Mouse (Mus musculus): ENCODE measurements around the gene 4931422A03Rik. TPM values are rescaled to one million over a fixed set of nuclear protein-coding genes. Genes with fewer than 3 reads are reported as not detected.

The 4931422A03Rik gene
- polyA plus RNA-seq, 1 experiment from 2014 or later = 2.4 TPM

GRCm38 (mm10) chr2:103941085-103941484 is 87.1 kb downstream of the 4931422A03Rik start:
- Histone ChIP-seq H3K27ac (replicated peaks) (no peak overlapping the region), H3K9ac (no peak overlapping the region), H3K36me3 (no peaks in the 10 kb centered on the region), H3K4me3 (no peak overlapping the region), H3K4me1 (replicated peaks) (peaks cover 12% of the 10 kb centered on the region; the same call in 1 of the 2 replicates), H3K4me2 (no peak overlapping the region), H3K27me3 (no peaks in the 10 kb centered on the region), H3K9me3 (no peaks in the 10 kb centered on the region)
- 74% methylated on average over 3 of the region's 3 CpGs for WGBS
- no peak for ATAC-seq (ENCODE audit: low read depth)

- H3K36me3 ChIP-seq = no peaks in the 10 kb centered on the region
- no peak overlapping the region for H3K27ac ChIP-seq (replicated peaks)
- H3K4me2 ChIP-seq = no peak overlapping the region
- H3K9ac ChIP-seq = no peak overlapping the region
- H3K27me3 ChIP-seq = no peaks in the 10 kb centered on the region
- 0 out of 2 replicates have a peak, but pooled peaks cover 10% of the 10 kb centered on the region for H3K4me1 ChIP-seq (replicated peaks)
- ATAC-seq (ENCODE audit: low read depth) = no peak
- H3K9me3 ChIP-seq = no peaks in the 10 kb centered on the region
- no peak overlapping the region for H3K4me3 ChIP-seq
These were observed 89.2 kb downstream of the 4931422A03Rik start for GRCm38 (mm10) chr2:103939003-103939402.

GRCm38 (mm10) chr2:103938573-103938972 is 89.6 kb downstream of the 4931422A03Rik start:
- H3K4me3 ChIP-seq = no peak overlapping the region
- H3K9me3 ChIP-seq = no peaks in the 10 kb centered on the region
- H3K27ac ChIP-seq (replicated peaks) = no peak overlapping the region
- no peaks in the 10 kb centered on the region for H3K36me3 ChIP-seq
- ATAC-seq (ENCODE audit: low read depth) = no peak
- no peak overlapping the region for H3K4me2 ChIP-seq
- no peak overlapping the region for H3K9ac ChIP-seq
- 0 out of 2 replicates have a peak, but pooled peaks cover 10% of the 10 kb centered on the region for H3K4me1 ChIP-seq (replicated peaks)
- WGBS = 80% methylated on average over 1 of the region's 1 CpGs
- no peaks in the 10 kb centered on the region for H3K27me3 ChIP-seq

- Histone ChIP-seq H3K27ac (replicated peaks) (no peak overlapping the region), H3K27me3 (no peaks in the 10 kb centered on the region), H3K4me3 (no peak overlapping the region), H3K9me3 (no peaks in the 10 kb centered on the region), H3K4me2 (no peak overlapping the region), H3K9ac (no peak overlapping the region), H3K4me1 (replicated peaks) (peaks cover 11% of the 10 kb centered on the region; the same call in 1 of the 2 replicates), H3K36me3 (no peaks in the 10 kb centered on the region)
- ATAC-seq (ENCODE audit: low read depth) = no peak
- WGBS = 88% methylated on average over 2 of the region's 2 CpGs
These were observed 90.5 kb downstream of the 4931422A03Rik start for GRCm38 (mm10) chr2:103937670-103938069.

GRCm38 (mm10) chr2:103936666-103937065 is 91.5 kb downstream of the 4931422A03Rik start:
- Histone ChIP-seq H3K4me2 (no peak overlapping the region), H3K4me1 (replicated peaks) (peaks cover 16% of the 10 kb centered on the region), H3K27me3 (no peaks in the 10 kb centered on the region), H3K9ac (no peak overlapping the region), H3K4me3 (no peak overlapping the region), H3K27ac (replicated peaks) (no peak overlapping the region), H3K36me3 (no peaks in the 10 kb centered on the region), H3K9me3 (no peaks in the 10 kb centered on the region)
- no peak for ATAC-seq (ENCODE audit: low read depth)
- WGBS = 86% methylated on average over 2 of the region's 2 CpGs

- WGBS = 48% methylated on average over 10 of the region's 10 CpGs
- no peak overlapping the region for H3K4me3 ChIP-seq
- no peaks in the 10 kb centered on the region for H3K27me3 ChIP-seq
- H3K4me2 ChIP-seq = no peak overlapping the region
- no peak overlapping the region for H3K9ac ChIP-seq
- H3K36me3 ChIP-seq = no peaks in the 10 kb centered on the region
- no peak overlapping the region for H3K27ac ChIP-seq (replicated peaks)
- ATAC-seq (ENCODE audit: low read depth) = no peak
- peaks cover 24% of the 10 kb centered on the region for H3K4me1 ChIP-seq (replicated peaks)
- H3K9me3 ChIP-seq = no peaks in the 10 kb centered on the region
These were observed 92.3 kb downstream of the 4931422A03Rik start for GRCm38 (mm10) chr2:103935691-103936435.

GRCm38 (mm10) chr2:103934670-103935069 is 93.5 kb downstream of the 4931422A03Rik start:
- Histone ChIP-seq H3K27ac (replicated peaks) (no peak overlapping the region), H3K9ac (no peak overlapping the region), H3K27me3 (no peaks in the 10 kb centered on the region), H3K4me3 (no peak overlapping the region), H3K36me3 (no peaks in the 10 kb centered on the region), H3K4me1 (replicated peaks) (peaks cover 35% of the 10 kb centered on the region), H3K9me3 (no peaks in the 10 kb centered on the region), H3K4me2 (no peak overlapping the region)
- 85% methylated on average over 3 of the region's 3 CpGs for WGBS
- no peak for ATAC-seq (ENCODE audit: low read depth)

- H3K4me1 ChIP-seq (replicated peaks) = peaks cover 38% of the 10 kb centered on the region
- H3K9me3 ChIP-seq = no peaks in the 10 kb centered on the region
- no peak overlapping the region for H3K27ac ChIP-seq (replicated peaks)
- no peaks in the 10 kb centered on the region for H3K27me3 ChIP-seq
- no peak overlapping the region for H3K4me3 ChIP-seq
- no peak overlapping the region for H3K9ac ChIP-seq
- H3K36me3 ChIP-seq = no peaks in the 10 kb centered on the region
- WGBS = 46% methylated on average over 7 of the region's 7 CpGs
- no peak overlapping the region for H3K4me2 ChIP-seq
- ATAC-seq (ENCODE audit: low read depth) = no peak
These were observed 93.9 kb downstream of the 4931422A03Rik start for GRCm38 (mm10) chr2:103934270-103934669.

- ATAC-seq (ENCODE audit: low read depth) = no peak
- no peaks in the 10 kb centered on the region for H3K27me3 ChIP-seq
- no peak overlapping the region for H3K9ac ChIP-seq
- H3K4me2 ChIP-seq = no peak overlapping the region
- H3K4me3 ChIP-seq = no peak overlapping the region
- no peak overlapping the region for H3K27ac ChIP-seq (replicated peaks)
- H3K4me1 ChIP-seq (replicated peaks) = peaks cover 55% of the 10 kb centered on the region
- H3K9me3 ChIP-seq = no peaks in the 10 kb centered on the region
- no peaks in the 10 kb centered on the region for H3K36me3 ChIP-seq
- WGBS = 76% methylated on average over 9 of the region's 9 CpGs
These were observed 95.7 kb downstream of the 4931422A03Rik start for GRCm38 (mm10) chr2:103932480-103932879.

GRCm38 (mm10) chr2:103932025-103932424 is 96.1 kb downstream of the 4931422A03Rik start:
- no peak overlapping the region for H3K27ac ChIP-seq (replicated peaks)
- H3K4me1 ChIP-seq (replicated peaks) = peaks cover 59% of the 10 kb centered on the region
- no peaks in the 10 kb centered on the region for H3K9me3 ChIP-seq
- no peaks in the 10 kb centered on the region for H3K27me3 ChIP-seq
- H3K4me2 ChIP-seq = no peak overlapping the region
- whole genome bisulfite sequencing = 58% methylated on average over 2 of the region's 2 CpGs
- no peak overlapping the region for H3K9ac ChIP-seq
- no peak for ATAC-seq (ENCODE audit: low read depth)
- no peak overlapping the region for H3K4me3 ChIP-seq
- no peaks in the 10 kb centered on the region for H3K36me3 ChIP-seq

- no peaks in the 10 kb centered on the region for H3K9me3 ChIP-seq
- H3K27ac ChIP-seq (replicated peaks) = peak overlapping the region; percentile 79
- H3K36me3 ChIP-seq = no peaks in the 10 kb centered on the region
- 64% methylated on average over 7 of the region's 7 CpGs for WGBS
- H3K4me2 ChIP-seq = no peak overlapping the region
- H3K4me3 ChIP-seq = no peak overlapping the region
- H3K27me3 ChIP-seq = no peaks in the 10 kb centered on the region
- no peak overlapping the region for H3K9ac ChIP-seq
- no peak for ATAC-seq (ENCODE audit: low read depth)
- H3K4me1 ChIP-seq (replicated peaks) = peaks cover 58% of the 10 kb centered on the region
These were observed 96.7 kb downstream of the 4931422A03Rik start for GRCm38 (mm10) chr2:103931511-103931911.

GRCm38 (mm10) chr2:103930306-103931019 is 97.7 kb downstream of the 4931422A03Rik start:
- Histone ChIP-seq H3K9ac (no peak overlapping the region), H3K4me2 (no peak overlapping the region), H3K4me3 (no peak overlapping the region), H3K4me1 (replicated peaks) (peaks cover 49% of the 10 kb centered on the region), H3K36me3 (no peaks in the 10 kb centered on the region), H3K9me3 (no peaks in the 10 kb centered on the region), H3K27me3 (no peaks in the 10 kb centered on the region), H3K27ac (replicated peaks) (peak overlapping the region; percentile 79)
- ATAC-seq (ENCODE audit: low read depth) = peak; percentile 58; the same call in 1 of the 2 replicates
- WGBS = 22% methylated on average over 13 of the region's 13 CpGs
